ENCODE assay signal across 12 mouse cellular contexts in genomic region chr2:58485152-58485551, GRCm38 (mm10). TPM values are rescaled to one million over a fixed set of nuclear protein-coding genes. Genes with fewer than 3 reads are reported as not detected.
A peak's percentile ranks its signal among the peaks of the same experiment; 100 is the strongest.
DNase-seq lines count a peak whose midpoint lies in the region; ATAC-seq and TF ChIP-seq lines count a peak whose summit lies in the region.
"Had no signal": no experiment of that assay in that cellular context is flagged by ENCODE, and none has a peak within 500 bp of the region (broad histone marks: within the 10 kb centered on the region; RNA-seq: fewer than 3 reads in every experiment).

No protein-coding gene starts in this region.

- H3K9ac ChIP-seq in forebrain, postnatal 0 days, result no peak overlapping the region
- no peak overlapping the region for H3K9ac ChIP-seq in stomach, postnatal 0 days (ENCODE audit: low read length)
- H3K9ac ChIP-seq in liver, embryonic 12.5 days, result no peak overlapping the region
- H3K9ac ChIP-seq: liver, embryonic 15.5 days; neural tube, embryonic 12.5 days had no signal

- no peak overlapping the region for H3K4me3 ChIP-seq in forebrain, postnatal 0 days (ENCODE audit: low read depth, low read length)
- H3K4me3 ChIP-seq in stomach, postnatal 0 days (ENCODE audit: low read depth, low read length), result no peak overlapping the region
- H3K4me3 ChIP-seq in liver, embryonic 12.5 days, result no peak overlapping the region
- H3K4me3 ChIP-seq: liver, embryonic 15.5 days; neural tube, embryonic 12.5 days had no signal

- H3K4me1 ChIP-seq in forebrain, postnatal 0 days (ENCODE audit: insufficient read depth), result peaks cover 15% of the 10 kb centered on the region; the same call in 1 of the 2 replicates
- peaks cover 17% of the 10 kb centered on the region for H3K4me1 ChIP-seq in stomach, postnatal 0 days (replicated peaks; ENCODE audit: control insufficient read depth, insufficient read depth)
- peaks cover 17% of the 10 kb centered on the region; the same call in 1 of the 2 replicates for H3K4me1 ChIP-seq in liver, embryonic 12.5 days
- H3K4me1 ChIP-seq: neural tube, embryonic 12.5 days had no signal

- DNase-seq in gastrocnemius, postnatal 10 days, result peak; percentile 16
- no peak for DNase-seq in gastrocnemius, postnatal 36 days
- DNase-seq in retina, postnatal 1 day, result peak; percentile 33
- DNase-seq in retina, embryonic 14.5 days (ENCODE audit: low spot score), result no peak
- peak; percentile 40 for DNase-seq in forebrain, postnatal 0 days
- DNase-seq in stomach, postnatal 0 days (ENCODE audit: low spot score), result peak; percentile 63
- no peak for DNase-seq in left cerebral cortex, adult 18-20 months (ENCODE audit: low spot score in 2 of 2)

- no peak overlapping the region for H3K4me2 ChIP-seq in forebrain, postnatal 0 days (ENCODE audit: low read depth)
- H3K4me2 ChIP-seq in stomach, postnatal 0 days (replicated peaks; ENCODE audit: low read depth), result no peak overlapping the region
- H3K4me2 ChIP-seq in liver, embryonic 12.5 days, result no peak overlapping the region
- H3K4me2 ChIP-seq: liver, embryonic 15.5 days; neural tube, embryonic 12.5 days had no signal

- ATAC-seq in forebrain, postnatal 0 days, result no peak
- ATAC-seq in stomach, postnatal 0 days (ENCODE audit: low FRiP score, low TSS enrichment), result no peak
- ATAC-seq in liver, embryonic 12.5 days, result no peak

- no peak overlapping the region for H3K27ac ChIP-seq in forebrain, postnatal 0 days (ENCODE audit: low read depth, low read length)
- peak overlapping the region; percentile 86 for H3K27ac ChIP-seq in stomach, postnatal 0 days (replicated peaks)
- H3K27ac ChIP-seq in liver, embryonic 12.5 days, result no peak overlapping the region
- H3K27ac ChIP-seq: liver, embryonic 15.5 days; neural tube, embryonic 12.5 days had no signal

- no peak for TF ChIP-seq CTCF in forebrain, postnatal 0 days (IDR thresholded peaks at IDR 0.05; ENCODE audit: low read depth)
- TF ChIP-seq CTCF in stomach, postnatal 0 days (IDR thresholded peaks at IDR 0.05; ENCODE audit: low read depth), result no peak

- no peak for TF ChIP-seq EP300 in stomach, postnatal 0 days (optimal IDR thresholded peaks at IDR 0.05)

- H3K27me3 ChIP-seq in forebrain, postnatal 0 days (ENCODE audit: insufficient read depth, low read length), result no peaks in the 10 kb centered on the region
- no peaks in the 10 kb centered on the region for H3K27me3 ChIP-seq in stomach, postnatal 0 days (ENCODE audit: control insufficient read depth, insufficient read depth, low read length)
- no peaks in the 10 kb centered on the region for H3K27me3 ChIP-seq in liver, embryonic 12.5 days (replicated peaks)
- H3K27me3 ChIP-seq: liver, embryonic 15.5 days; neural tube, embryonic 12.5 days had no signal

- H3K9me3 ChIP-seq in forebrain, postnatal 0 days (ENCODE audit: low read length), result no peaks in the 10 kb centered on the region
- no peaks in the 10 kb centered on the region for H3K9me3 ChIP-seq in stomach, postnatal 0 days (ENCODE audit: control insufficient read depth, low read length)
- no peaks in the 10 kb centered on the region for H3K9me3 ChIP-seq in liver, embryonic 12.5 days (replicated peaks)
- H3K9me3 ChIP-seq: liver, embryonic 15.5 days; neural tube, embryonic 12.5 days had no signal

- 10% methylated on average over 4 of the region's 4 CpGs for WGBS in forebrain, postnatal 0 days
- WGBS in stomach, postnatal 0 days, result 10% methylated on average over 4 of the region's 4 CpGs
- WGBS in liver, embryonic 12.5 days (ENCODE audit: insufficient replicate concordance), result 45% methylated on average over 4 of the region's 4 CpGs

- intact Hi-C loops in gastrocnemius, postnatal 36 days (cut with DNase I), result loop anchor here (5.0 kb wide), 1 partner anchor 47 kb away; no protein-coding TSS in a partner anchor

- peaks cover 6% of the 10 kb centered on the region; the same call in 1 of the 2 replicates for H3K36me3 ChIP-seq in forebrain, postnatal 0 days (ENCODE audit: insufficient read depth)
- no peaks in the 10 kb centered on the region for H3K36me3 ChIP-seq in stomach, postnatal 0 days (ENCODE audit: control insufficient read depth, insufficient read depth, low read length)
- no peaks in the 10 kb centered on the region for H3K36me3 ChIP-seq in liver, embryonic 12.5 days
- H3K36me3 ChIP-seq: liver, embryonic 15.5 days; neural tube, embryonic 12.5 days had no signal

RNA-seq across cellular contexts. Expression of gene Gm17409, which starts 15.2 kb away (rescaled TPM):
- not detected for total RNA-seq in gastrocnemius, postnatal 10 days (2021)
- not detected for total RNA-seq in gastrocnemius, postnatal 36 days (2021)
- total RNA-seq in forebrain, postnatal 0 days (2014; rRNA removed), result not detected in 2 replicates
- polyA plus RNA-seq in forebrain, postnatal 0 days (2015; fragmentation: Nextera tagmentation; extraction: Ambion mirVana), result not detected in 2 replicates
- polyA plus RNA-seq in stomach, postnatal 0 days (2015; fragmentation: Nextera tagmentation; extraction: Ambion mirVana), result not detected in 2 replicates
- polyA plus RNA-seq in liver, embryonic 12.5 days (2016; fragmentation: Nextera tagmentation; extraction: Ambion mirVana), result 0.18 TPM in 1 of 2 replicates, not detected in the other
- total RNA-seq in left cerebral cortex, adult 18-20 months (2021), result not detected
- total RNA-seq: gastrocnemius, adult 8-10 months had no signal
- polyA plus RNA-seq: kidney, embryonic 14.5 days; liver, embryonic 15.5 days; neural tube, embryonic 12.5 days had no signal

Comparison
In these comparisons a context has a peak if more than half of its experiments do, and no peak if none do; other contexts are left out.
1. DNase-seq: peak in gastrocnemius, postnatal 10 days (single experiment), retina, postnatal 1 day (single experiment), forebrain, postnatal 0 days (single experiment) and stomach, postnatal 0 days (single experiment); none in gastrocnemius, postnatal 36 days (0 of 2), retina, embryonic 14.5 days (single experiment) and left cerebral cortex, adult 18-20 months (0 of 2).